Mouse (Mus musculus) G1E (cell line): ENCODE measurements around the gene Ufc1.

Experiments
- CTCF ChIP-seq: IDR thresholded peaks from 2 replicates; pipeline ENCODE4 v1.5.1; 2012; ENCODE audit warnings: low read depth, low read length, inconsistent platforms, mixed read lengths
- GATA1 ChIP-seq: IDR thresholded peaks from 2 replicates; pipeline ENCODE4 v1.6.1; 2012; ENCODE audit warnings: borderline replicate concordance, low read length, inconsistent platforms, mixed read lengths
- POLR2AphosphoS5 ChIP-seq: IDR thresholded peaks from 2 replicates; pipeline ENCODE4 v1.6.1; 2012; ENCODE audit warnings: low read depth, low read length, inconsistent platforms; ENCODE audit not compliant: insufficient replicate concordance
- TAL1 ChIP-seq: conservative IDR thresholded peaks from 2 replicates; pipeline ENCODE4 v1.6.1; 2012; ENCODE audit warnings: low read depth, low read length, inconsistent platforms, mixed read lengths

- no peak for TF ChIP-seq CTCF
- no peak for TF ChIP-seq GATA1
- no peak for TF ChIP-seq POLR2AphosphoS5
- no peak for TF ChIP-seq TAL1
Observed at GRCm38 (mm10) chr1:171265971-171266744, 28.7 kb downstream of the Ufc1 start.
